Mouse (Mus musculus): ENCODE data around the gene Gtf2e1. TPM values are rescaled to one million over a fixed set of nuclear protein-coding genes. Genes with fewer than 3 reads are reported as not detected.

The Gtf2e1 gene
- total RNA-seq, 2 experiments from 2014 or later: 17.4 to 17.5 TPM

DNA sequence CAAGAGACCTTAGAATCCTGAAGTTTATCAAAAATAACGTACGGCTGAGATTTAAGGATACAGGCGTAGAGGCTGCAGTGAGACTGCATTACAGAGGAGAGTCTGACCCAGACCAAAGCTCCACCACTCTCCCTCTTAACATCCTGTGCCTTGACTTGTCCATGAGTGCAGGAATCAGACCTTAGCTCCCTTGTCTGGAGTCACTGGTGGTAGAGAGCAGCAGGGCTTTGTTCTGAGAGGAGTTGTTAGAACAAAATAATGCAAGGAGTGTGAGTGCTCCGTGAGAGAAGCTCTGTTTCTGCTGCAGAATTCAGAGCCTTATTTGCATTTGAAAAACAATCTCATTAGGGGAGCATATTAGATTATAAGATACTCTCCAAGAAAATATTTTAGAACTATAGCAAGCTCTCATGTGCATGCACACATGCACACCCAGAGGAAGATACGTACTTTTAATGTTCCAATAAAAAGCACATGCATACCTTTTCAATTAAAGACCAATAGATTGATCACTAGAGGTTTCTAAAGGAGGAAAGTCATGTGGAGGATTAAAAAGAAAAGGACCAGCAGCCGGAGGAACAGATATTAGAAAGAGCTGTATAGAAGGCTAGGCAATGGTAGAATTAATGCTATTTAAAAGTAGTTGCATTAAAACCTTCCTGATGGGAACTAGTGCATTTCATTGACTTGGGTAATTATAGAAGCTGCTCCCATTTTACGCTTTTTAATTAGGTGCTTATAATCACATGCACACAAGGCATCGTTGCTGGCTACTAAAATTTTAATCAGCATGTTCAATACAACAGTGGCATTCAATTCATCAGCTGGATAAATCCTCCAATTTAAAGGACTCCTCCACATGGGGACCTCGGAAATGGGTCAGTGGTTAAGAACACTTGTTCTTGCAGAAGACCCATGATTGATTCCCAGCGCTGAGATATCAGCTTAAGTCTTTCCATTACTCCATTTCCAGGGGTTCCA lies 61.0 kb downstream of the Gtf2e1 start:
- DNase-seq: no peak

DNA sequence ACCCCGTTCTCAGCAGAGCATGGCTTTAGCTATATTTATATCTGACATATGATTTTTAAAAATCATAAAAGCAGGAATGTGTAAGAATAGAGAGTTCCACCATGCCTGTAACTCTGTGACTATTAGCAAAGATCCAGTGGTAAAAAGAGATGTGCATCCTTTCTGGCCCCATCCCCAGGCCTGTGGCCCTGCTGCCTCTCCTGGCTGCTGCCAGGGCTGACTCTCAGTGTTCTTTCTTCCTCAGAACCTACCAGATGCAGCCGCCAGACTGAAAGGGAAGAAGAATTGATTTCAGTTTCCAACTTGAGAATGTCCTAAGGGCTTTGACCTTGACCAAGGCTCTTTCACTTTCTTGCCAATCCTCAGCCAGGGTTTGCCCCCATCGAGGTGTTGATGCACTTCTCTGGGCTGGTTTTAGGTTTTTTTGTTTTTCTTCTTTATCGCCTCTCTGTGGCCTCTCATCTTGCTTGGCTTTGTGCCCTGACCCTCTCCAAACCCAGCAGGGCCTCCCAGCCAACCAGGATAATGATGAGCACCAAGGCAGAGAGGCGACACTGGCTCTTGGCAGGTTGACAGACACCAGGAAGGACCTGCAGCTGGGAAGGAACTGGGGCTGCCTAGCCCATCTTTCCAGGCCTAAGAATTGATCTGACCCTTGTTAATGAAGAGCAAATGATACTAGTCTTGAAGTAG lies 66.8 kb downstream of the Gtf2e1 start:
- no peak for DNase-seq

DNA sequence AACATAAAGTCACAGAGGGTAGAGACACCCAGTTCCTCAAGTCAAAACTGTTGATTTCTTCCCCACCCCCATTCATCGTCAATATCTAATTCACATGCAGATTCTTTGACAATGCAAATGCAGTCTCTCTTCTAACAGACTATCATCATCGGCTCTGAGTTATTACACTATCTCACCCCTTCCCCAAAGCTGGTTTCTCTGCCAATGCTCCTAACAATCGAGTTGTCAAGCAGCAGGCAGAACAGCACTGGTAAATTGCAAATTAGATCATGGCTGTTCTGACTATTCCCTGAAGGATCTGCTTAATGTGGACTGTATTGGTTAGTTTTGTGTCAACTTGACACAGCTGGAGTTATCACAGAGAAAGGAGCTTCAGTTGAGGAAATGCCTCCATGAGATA lies 70.0 kb downstream of the Gtf2e1 start:
- no peak for DNase-seq

DNA sequence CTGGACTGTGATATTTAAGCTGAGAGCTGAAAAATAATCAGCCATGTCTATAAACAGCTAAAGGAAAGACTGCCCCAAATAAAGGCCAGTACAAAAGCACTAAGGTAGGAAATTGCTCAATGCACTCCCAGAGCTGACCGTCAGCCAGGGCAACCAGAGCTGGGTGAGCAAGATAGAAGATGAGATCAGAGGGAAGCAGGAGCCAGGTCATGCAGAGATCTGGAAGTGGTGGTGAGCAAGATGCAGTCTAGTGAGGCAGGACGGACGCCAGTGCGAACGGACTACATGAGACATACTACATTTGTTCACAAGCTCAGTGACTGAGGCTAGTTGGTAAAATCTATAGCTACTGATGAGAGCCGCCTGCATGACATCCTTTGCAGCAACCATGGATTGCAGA lies 75.6 kb downstream of the Gtf2e1 start:
- DNase-seq: no peak

- DNase-seq: peak in 1 of 2 experiments; percentile 13
These were observed 76.7 kb downstream of the Gtf2e1 start for GRCm38 (mm10) chr16:37462886-37463285.

DNA sequence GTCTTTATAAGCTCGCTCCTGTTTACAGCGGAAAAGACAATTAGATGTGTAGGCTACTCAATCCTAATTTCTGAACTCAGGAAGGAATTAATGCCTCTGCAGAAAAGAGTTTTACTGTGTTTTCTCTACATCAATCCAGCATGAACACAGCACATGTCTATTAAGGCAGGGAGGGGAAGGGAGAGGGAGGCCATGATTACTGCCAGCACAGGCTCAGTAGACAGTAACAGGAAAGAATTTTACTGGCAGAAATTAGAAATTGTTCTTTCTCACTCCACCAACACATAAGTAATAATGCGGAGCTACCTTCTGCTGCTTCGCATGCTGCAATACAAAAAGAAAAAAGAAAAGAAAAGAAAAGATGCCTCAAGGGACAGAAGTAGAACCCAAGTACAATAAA lies 78.0 kb downstream of the Gtf2e1 start:
- DNase-seq: peak in 1 of 2 experiments; percentile 31

Other genes with a start within 250 kb of the Gtf2e1 start
- gene Stxbp5l, start 154.8 kb downstream of the Gtf2e1 start, total RNA-seq (2021): 100 to 1,000 TPM; 131 to 133 TPM
- 1 to 10 TPM; 8.2 to 8.7 TPM for gene Rabl3, start 96 bp upstream of the Gtf2e1 start, total RNA-seq (2021)
- gene Hgd, start 40.4 kb upstream of the Gtf2e1 start, total RNA-seq (2021): not detected
- gene Ndufb4, start 114.7 kb upstream of the Gtf2e1 start, total RNA-seq (2021): 10 to 100 TPM; 80.4 to 84.0 TPM
- gene Fstl1, start 237.1 kb upstream of the Gtf2e1 start, total RNA-seq (2021): 10 to 100 TPM; 32.5 to 34.3 TPM

Data from layer of hippocampus, postnatal 36 days (tissue).